Mouse (Mus musculus): ENCODE results near the gene Sntb2. TPM values are rescaled to one million over a fixed set of nuclear protein-coding genes. Genes with fewer than 3 reads are reported as not detected.
"Not testable (repeated sequence)": the region's sequence is repeated elsewhere in the genome, so short reads cannot be mapped to it uniquely, and the experiment has no call there.

Sntb2 gene
- polyA plus RNA-seq, 1 experiment from 2014 or later: 9.0 TPM

DNA sequence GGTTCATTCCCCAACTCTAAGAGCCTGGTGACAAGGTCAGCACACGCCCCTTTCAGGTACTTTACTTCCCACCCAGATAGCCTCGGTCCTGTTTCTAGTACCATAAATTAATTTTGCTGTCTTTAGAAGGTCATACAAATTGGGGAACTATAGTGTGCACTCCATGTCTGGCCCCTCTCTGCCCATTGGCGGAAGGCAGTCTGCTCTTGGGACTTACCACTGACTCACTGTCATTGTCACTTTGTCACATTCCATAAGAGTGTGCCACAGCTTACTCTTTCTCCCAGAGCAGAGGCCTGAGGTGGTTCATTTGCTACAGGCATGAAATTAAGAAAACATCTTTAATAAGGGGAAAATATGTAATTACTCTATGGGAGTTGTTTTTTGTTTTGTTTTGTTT, 22.7 kb downstream of the Sntb2 start:
- WGBS: 88% methylated on average over 3 of the region's 3 CpGs
- H3K9me3 ChIP-seq: no peaks in the 10 kb centered on the region
- H3K4me2 ChIP-seq (replicated peaks): no peak overlapping the region
- H3K4me3 ChIP-seq: no peak overlapping the region
- no peaks in the 10 kb centered on the region for H3K4me1 ChIP-seq
- no peak for ATAC-seq (ENCODE audit: low FRiP score, low read depth)
- no peak overlapping the region for H3K27ac ChIP-seq (replicated peaks)
- no peaks in the 10 kb centered on the region for H3K36me3 ChIP-seq
- no peaks in the 10 kb centered on the region for H3K27me3 ChIP-seq
- no peak overlapping the region for H3K9ac ChIP-seq (replicated peaks)

DNA sequence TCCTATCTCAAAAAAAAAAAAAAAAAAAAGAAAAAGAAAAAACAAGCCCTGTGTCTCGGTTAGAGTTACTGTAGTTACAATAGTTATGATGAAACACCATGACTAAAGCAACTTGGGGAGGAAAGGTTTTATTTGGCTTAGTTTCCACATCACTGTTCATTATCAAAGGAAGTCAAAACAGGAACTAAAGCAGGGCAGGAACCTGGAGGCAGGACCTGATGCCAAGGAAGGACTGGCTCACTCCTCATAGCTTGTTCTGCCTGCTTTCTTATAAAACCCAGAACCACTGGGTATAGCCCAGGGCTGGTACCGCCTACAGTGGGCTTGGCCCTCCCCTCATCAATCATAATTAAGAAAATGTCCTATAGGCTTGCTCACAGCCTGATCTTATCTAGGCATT, 24.1 kb downstream of the Sntb2 start:
- WGBS: 88% methylated on average over 2 of the region's 2 CpGs

DNA sequence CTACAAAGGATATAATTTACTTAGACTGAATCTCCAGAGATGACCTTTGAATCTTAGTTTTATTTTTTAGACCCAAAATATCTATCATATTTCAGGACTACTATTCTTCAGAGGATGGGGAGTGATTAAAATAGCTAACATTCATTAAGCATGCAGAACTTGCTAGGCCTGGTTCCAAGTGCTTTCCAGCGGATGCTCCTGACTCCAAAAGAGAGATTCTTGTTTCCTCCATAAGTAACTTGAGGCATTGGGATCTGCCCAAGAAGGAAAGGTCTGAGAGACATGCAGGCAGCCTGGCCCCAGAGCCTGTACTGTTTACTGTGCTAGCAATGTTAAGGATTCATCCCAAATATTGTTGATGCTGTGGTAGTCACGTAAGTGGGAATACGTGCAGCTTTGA, 26.8 kb downstream of the Sntb2 start:
- H3K9ac ChIP-seq (replicated peaks): no peak overlapping the region
- H3K9me3 ChIP-seq: no peaks in the 10 kb centered on the region
- no peak overlapping the region for H3K27ac ChIP-seq (replicated peaks)
- ATAC-seq (ENCODE audit: low FRiP score, low read depth): no peak
- 97% methylated on average over 3 of the region's 3 CpGs for WGBS
- no peaks in the 10 kb centered on the region for H3K36me3 ChIP-seq
- no peaks in the 10 kb centered on the region for H3K27me3 ChIP-seq
- H3K4me1 ChIP-seq: 0 out of 2 replicates have a peak, but pooled peaks cover 4% of the 10 kb centered on the region
- H3K4me2 ChIP-seq (replicated peaks): no peak overlapping the region
- no peak overlapping the region for H3K4me3 ChIP-seq

More for the DNA sequence above, 24.1 kb downstream of the Sntb2 start:
- Histone ChIP-seq H3K9ac (replicated peaks) (no peak overlapping the region), H3K27me3 (no peaks in the 10 kb centered on the region), H3K4me2 (replicated peaks) (no peak overlapping the region), H3K9me3 (no peaks in the 10 kb centered on the region), H3K4me3 (no peak overlapping the region), H3K4me1 (0 out of 2 replicates have a peak, but pooled peaks cover 4% of the 10 kb centered on the region), H3K36me3 (no peaks in the 10 kb centered on the region), H3K27ac (replicated peaks) (no peak overlapping the region)
- no peak for ATAC-seq (ENCODE audit: low FRiP score, low read depth)

DNA sequence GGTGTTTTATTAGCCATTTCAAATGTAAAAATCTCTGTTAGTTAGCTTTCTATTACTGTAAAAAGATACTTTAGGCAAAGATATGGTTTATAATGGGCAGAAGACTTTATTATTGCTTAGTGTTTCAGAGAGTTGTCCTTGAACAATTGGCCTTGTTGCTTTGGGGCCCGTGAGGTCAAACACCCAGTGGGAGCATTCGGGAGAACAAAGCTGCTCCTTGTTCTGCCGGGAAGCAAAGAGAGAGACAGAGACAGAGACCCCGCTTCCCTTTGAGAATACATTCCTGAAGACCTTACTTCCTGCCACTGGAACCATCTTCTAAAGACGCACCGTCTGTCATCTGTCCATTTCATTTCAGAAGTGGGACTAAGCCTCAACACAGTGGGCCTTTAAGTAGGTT, 27.8 kb downstream of the Sntb2 start:
- no peak overlapping the region for H3K9ac ChIP-seq (replicated peaks)
- WGBS: 33% methylated on average over 6 of the region's 6 CpGs
- no peak for ATAC-seq (ENCODE audit: low FRiP score, low read depth)
- no peaks in the 10 kb centered on the region for H3K36me3 ChIP-seq
- H3K9me3 ChIP-seq: no peaks in the 10 kb centered on the region
- H3K27ac ChIP-seq (replicated peaks): no peak overlapping the region
- 0 out of 2 replicates have a peak, but pooled peaks cover 4% of the 10 kb centered on the region for H3K4me1 ChIP-seq
- H3K4me3 ChIP-seq: no peak overlapping the region
- H3K4me2 ChIP-seq (replicated peaks): no peak overlapping the region
- no peaks in the 10 kb centered on the region for H3K27me3 ChIP-seq

DNA sequence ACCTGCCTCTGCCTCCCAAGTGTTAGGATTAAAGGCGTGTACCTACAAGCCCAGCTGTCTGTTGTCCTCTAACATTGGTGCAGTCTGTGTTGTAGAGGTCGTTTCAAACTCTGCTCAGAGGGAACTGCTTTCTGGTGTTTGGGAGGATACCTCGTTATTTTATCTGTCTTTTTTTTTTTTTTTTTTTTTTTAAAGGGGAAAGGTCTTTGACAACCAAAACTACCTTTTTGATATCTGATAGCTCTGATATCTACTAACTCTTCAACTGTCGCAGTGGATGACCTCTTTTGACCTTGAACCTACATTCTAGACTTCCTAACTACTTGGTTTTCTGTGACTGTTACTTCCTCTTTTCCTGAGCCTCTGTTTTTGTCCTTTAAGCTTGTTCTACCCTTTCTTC, 29.0 kb downstream of the Sntb2 start:
- no peak overlapping the region for H3K27ac ChIP-seq (replicated peaks)
- WGBS: 83% methylated on average over 4 of the region's 4 CpGs
- H3K9ac ChIP-seq (replicated peaks): no peak overlapping the region
- no peak overlapping the region for H3K4me3 ChIP-seq
- no peaks in the 10 kb centered on the region for H3K27me3 ChIP-seq
- H3K9me3 ChIP-seq: no peaks in the 10 kb centered on the region
- no peaks in the 10 kb centered on the region for H3K36me3 ChIP-seq
- no peak for ATAC-seq (ENCODE audit: low FRiP score, low read depth)
- H3K4me1 ChIP-seq: 0 out of 2 replicates have a peak, but pooled peaks cover 4% of the 10 kb centered on the region
- H3K4me2 ChIP-seq (replicated peaks): no peak overlapping the region

DNA sequence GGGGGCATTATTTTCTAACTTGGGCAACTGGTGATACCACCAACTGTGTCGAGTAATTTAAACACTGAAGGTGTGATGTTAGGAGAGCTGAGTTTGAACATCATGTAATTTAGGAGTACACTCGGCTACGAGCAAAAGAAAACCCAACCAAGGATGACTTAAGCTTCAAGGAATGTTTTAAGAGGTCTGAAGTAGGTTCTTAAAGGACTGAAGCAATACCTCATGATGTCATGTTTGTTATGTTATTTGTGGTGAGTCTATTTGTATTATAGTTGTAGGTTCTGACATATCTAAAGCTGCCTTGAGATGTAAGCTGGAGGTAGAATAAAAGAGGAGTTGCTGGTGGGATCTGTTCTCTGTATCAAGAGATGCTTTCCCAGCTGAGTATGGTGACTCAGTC, 34.4 kb downstream of the Sntb2 start:
- no peaks in the 10 kb centered on the region for H3K36me3 ChIP-seq
- no peak overlapping the region for H3K27ac ChIP-seq (replicated peaks)
- H3K27me3 ChIP-seq: no peaks in the 10 kb centered on the region
- no peak overlapping the region for H3K4me3 ChIP-seq
- WGBS: 87% methylated on average over 3 of the region's 3 CpGs
- no peak overlapping the region for H3K4me2 ChIP-seq (replicated peaks)
- no peaks in the 10 kb centered on the region for H3K4me1 ChIP-seq
- H3K9ac ChIP-seq (replicated peaks): no peak overlapping the region
- no peaks in the 10 kb centered on the region for H3K9me3 ChIP-seq
- ATAC-seq (ENCODE audit: low FRiP score, low read depth): no peak

DNA sequence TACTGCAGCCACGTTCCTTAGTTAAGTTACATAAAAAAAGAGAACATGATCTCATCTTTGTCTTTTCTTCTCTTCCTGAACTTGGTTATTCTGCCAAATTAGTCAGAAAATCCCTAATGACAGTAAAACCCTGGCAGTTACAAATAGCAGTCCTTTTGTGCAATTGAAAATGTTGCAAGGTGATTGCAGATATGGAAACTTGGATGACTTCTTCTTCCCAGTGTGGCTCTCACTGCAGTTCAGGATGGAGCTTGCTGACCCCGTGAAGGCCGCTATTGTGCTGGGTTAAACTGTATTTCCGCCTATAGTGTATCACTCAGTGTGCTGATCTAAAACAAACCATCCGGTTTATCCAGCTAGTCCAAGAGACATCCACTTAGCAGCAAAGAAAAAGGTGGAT, 36.4 kb downstream of the Sntb2 start:
- Histone ChIP-seq H3K9ac (replicated peaks) (no peak overlapping the region), H3K9me3 (no peaks in the 10 kb centered on the region), H3K4me2 (replicated peaks) (no peak overlapping the region), H3K27ac (replicated peaks) (no peak overlapping the region), H3K4me1 (no peaks in the 10 kb centered on the region), H3K36me3 (no peaks in the 10 kb centered on the region), H3K4me3 (no peak overlapping the region), H3K27me3 (no peaks in the 10 kb centered on the region)
- 82% methylated on average over 5 of the region's 5 CpGs for WGBS
- ATAC-seq (ENCODE audit: low FRiP score, low read depth): no peak

DNA sequence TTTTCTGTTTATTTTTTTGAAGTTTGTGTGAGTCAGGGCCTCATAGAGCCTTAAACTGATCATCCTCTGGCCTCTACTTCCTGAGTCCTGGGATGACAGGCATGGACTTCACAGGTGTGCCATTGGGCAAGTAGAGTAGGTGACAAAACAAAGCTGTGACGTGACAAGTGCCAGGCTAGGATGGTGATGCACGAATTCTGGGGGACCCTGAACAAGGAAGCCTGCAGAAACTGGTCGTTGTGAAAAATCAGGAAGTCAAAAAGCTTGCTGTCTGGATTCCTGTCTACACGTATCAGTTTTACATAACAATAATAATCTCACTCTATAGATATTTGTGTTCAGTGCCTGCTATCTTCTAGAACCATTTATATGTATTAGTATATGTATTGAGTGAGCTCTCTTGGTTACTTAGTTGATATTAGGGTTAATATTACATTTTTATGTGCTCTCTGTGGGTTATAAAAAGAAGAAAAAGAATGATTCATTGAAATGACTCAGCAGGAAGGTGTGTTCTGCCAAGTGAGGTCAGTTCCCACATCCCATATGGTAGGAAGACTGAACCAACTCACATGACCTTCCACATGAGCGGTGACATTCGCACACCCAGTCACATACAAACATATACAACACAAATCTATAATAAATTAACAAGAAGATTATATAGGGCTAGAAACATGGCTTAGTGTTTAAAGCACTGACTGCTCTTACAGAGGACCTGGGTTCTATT, 37.2 kb downstream of the Sntb2 start:
- no peaks in the 10 kb centered on the region for H3K27me3 ChIP-seq
- no peaks in the 10 kb centered on the region for H3K36me3 ChIP-seq
- H3K4me2 ChIP-seq (replicated peaks): no peak overlapping the region
- no peak overlapping the region for H3K4me3 ChIP-seq
- H3K9me3 ChIP-seq: no peaks in the 10 kb centered on the region
- no peaks in the 10 kb centered on the region for H3K4me1 ChIP-seq
- H3K27ac ChIP-seq (replicated peaks): no peak overlapping the region
- no peak for ATAC-seq (ENCODE audit: low FRiP score, low read depth)
- no peak overlapping the region for H3K9ac ChIP-seq (replicated peaks)
- 83% methylated on average over 6 of the region's 6 CpGs for WGBS

DNA sequence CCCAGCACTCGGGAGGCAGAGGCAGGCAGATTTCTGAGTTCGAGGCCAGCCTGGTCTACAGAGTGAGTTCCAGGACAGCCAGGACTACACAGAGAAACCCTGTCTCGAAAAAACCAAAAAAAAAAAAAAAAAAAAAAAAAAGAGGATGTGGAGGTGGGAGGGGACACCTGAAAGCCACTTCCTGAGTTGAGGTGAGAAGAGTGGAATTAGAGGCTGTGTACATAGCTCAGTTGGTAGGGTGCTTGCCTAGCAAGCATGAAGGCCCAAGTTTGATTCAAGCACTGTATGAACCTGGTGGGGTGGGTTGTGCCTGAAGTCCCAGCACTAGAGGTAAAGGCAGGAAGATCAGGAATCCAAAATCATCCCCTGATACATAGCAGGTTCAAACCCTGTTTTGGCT, 38.0 kb downstream of the Sntb2 start:
- not testable (repeated sequence) for ATAC-seq (ENCODE audit: low FRiP score, low read depth); H3K9ac ChIP-seq (replicated peaks); H3K27ac ChIP-seq (replicated peaks); H3K9me3 ChIP-seq; H3K27me3 ChIP-seq; H3K4me1 ChIP-seq; H3K4me2 ChIP-seq (replicated peaks); H3K36me3 ChIP-seq; H3K4me3 ChIP-seq
- 92% methylated on average over 2 of the region's 3 CpGs for WGBS

DNA sequence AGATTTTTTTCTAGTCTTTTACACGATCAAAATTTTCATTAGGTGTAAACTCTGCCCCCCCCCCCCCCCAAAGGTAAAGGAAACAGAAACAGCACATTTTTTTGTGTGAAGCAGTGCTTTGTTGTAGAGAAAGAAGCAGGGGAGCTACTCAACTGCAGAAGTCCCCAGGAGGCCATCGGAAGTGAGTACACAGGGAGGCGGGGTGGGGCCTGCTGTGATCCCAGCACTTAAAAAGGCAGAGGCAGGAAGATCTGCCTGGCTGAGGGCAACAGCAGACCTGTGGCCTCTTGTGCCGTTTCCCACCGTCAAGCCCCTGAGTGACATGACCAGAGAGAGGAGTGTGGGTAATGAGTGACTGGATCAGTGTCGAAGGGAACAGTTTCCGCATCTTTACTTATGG, 39.2 kb downstream of the Sntb2 start:
- H3K4me2 ChIP-seq (replicated peaks): no peak overlapping the region
- H3K9ac ChIP-seq (replicated peaks): no peak overlapping the region
- 76% methylated on average over 7 of the region's 7 CpGs for WGBS
- H3K9me3 ChIP-seq: no peaks in the 10 kb centered on the region
- H3K4me3 ChIP-seq: no peak overlapping the region
- H3K27ac ChIP-seq (replicated peaks): no peak overlapping the region
- peaks cover 12% of the 10 kb centered on the region; the same call in 1 of the 2 replicates for H3K4me1 ChIP-seq
- no peak for ATAC-seq (ENCODE audit: low FRiP score, low read depth)
- H3K27me3 ChIP-seq: no peaks in the 10 kb centered on the region
- no peaks in the 10 kb centered on the region for H3K36me3 ChIP-seq

DNA sequence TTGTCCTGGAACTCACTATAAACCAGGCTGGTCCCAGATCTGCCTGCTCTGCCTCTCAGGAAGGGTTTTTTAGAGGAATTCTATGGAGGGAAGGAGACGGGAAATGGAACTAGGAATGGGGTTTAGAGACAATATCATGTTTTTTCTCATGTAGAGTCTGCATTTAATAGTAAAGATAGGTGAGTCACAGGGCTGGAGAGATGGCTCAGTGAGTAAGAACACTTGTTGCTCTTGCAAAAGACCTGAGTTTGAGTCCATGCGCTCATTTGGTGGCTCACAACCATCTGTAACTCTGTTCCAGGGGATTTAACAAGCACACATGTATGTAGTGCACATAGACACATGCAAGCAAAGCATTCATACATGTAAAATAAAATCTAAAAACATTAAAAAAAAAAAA, 40.2 kb downstream of the Sntb2 start:
- WGBS: 86% methylated on average over 2 of the region's 2 CpGs
- Histone ChIP-seq H3K4me1 (peaks cover 12% of the 10 kb centered on the region; the same call in 1 of the 2 replicates), H3K27ac (replicated peaks) (no peak overlapping the region), H3K36me3 (no peaks in the 10 kb centered on the region), H3K4me2 (replicated peaks) (no peak overlapping the region), H3K9me3 (no peaks in the 10 kb centered on the region), H3K9ac (replicated peaks) (no peak overlapping the region), H3K27me3 (no peaks in the 10 kb centered on the region), H3K4me3 (no peak overlapping the region)
- ATAC-seq (ENCODE audit: low FRiP score, low read depth): no peak

DNA sequence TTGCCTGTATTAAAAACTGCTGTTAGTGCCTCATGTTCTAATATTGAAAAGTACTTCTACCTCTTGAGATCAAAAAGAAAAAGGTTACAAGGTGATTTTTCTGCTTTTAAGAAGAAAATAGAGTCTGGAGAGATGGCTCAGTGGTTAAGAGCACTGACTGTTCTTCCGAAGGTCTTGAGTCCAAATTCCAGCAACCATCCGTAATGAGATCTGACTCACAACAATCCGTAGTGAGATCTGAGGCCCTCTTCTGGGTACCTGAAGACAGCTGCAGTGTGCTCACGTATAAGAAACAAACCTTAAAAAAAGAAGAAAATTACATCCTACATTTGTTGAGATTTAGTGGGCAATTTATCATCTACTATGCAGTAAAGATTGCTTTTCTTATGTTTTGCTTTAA, 40.9 kb downstream of the Sntb2 start:
- WGBS: 85% methylated on average over 4 of the region's 4 CpGs
- no peak overlapping the region for H3K4me2 ChIP-seq (replicated peaks)
- no peak overlapping the region for H3K27ac ChIP-seq (replicated peaks)
- ATAC-seq (ENCODE audit: low FRiP score, low read depth): no peak
- no peak overlapping the region for H3K9ac ChIP-seq (replicated peaks)
- peaks cover 12% of the 10 kb centered on the region; the same call in 1 of the 2 replicates for H3K4me1 ChIP-seq
- H3K27me3 ChIP-seq: no peaks in the 10 kb centered on the region
- H3K9me3 ChIP-seq: no peaks in the 10 kb centered on the region
- H3K4me3 ChIP-seq: no peak overlapping the region
- H3K36me3 ChIP-seq: no peaks in the 10 kb centered on the region

Data from midbrain, embryonic 12.5 days (tissue).